Mouse (Mus musculus) heart, embryonic 14.5 days (tissue): ENCODE measurements around the gene Pglyrp1. TPM values are rescaled to one million over a fixed set of nuclear protein-coding genes. Genes with fewer than 3 reads are reported as not detected.
"Not testable (repeated sequence)": the region's sequence is repeated elsewhere in the genome, so short reads cannot be mapped to it uniquely, and the experiment has no call there.

Experiments used
- ATAC-seq: fragments of 200-750 bp; cut with Nextera tagmentation; 2 replicates; pipeline ENCODE4 v1.8.0; 2017; ENCODE audit warnings: low read depth, moderate TSS enrichment; ENCODE audit not compliant: insufficient number of reproducible peaks, insufficient read depth, low FRiP score
- H3K27ac ChIP-seq, 2 experiments: fragments of 200-500 bp in 1 of 2; fragments of 300-500 bp in 1 of 2; sonication (generic) in 1 of 2; replicated peaks in 1 of 2; 2 replicates each; pipeline ENCODE4 v1.5.1; 2012 to 2014; ENCODE audit warnings: low read depth in 2 of 2, low read length in 2 of 2, control low read depth in 1 of 2, mild to moderate bottlenecking in 1 of 2, mixed read lengths in 1 of 2; ENCODE audit not compliant: control insufficient read depth in 1 of 2, insufficient read depth in 1 of 2
- H3K27me3 ChIP-seq: fragments of 300-500 bp; sonication (generic); 2 replicates; pipeline ENCODE4 v1.6.1; 2014; ENCODE audit warnings: mild to moderate bottlenecking, low read length, control low read depth; ENCODE audit not compliant: control insufficient read depth, insufficient read depth
- H3K36me3 ChIP-seq: fragments of 300-500 bp; sonication (generic); 2 replicates; pipeline ENCODE4 v1.6.1; 2014; ENCODE audit warnings: mild to moderate bottlenecking, control low read depth, low read length, mixed read lengths; ENCODE audit not compliant: control insufficient read depth, insufficient read depth
- H3K4me1 ChIP-seq, 2 experiments: fragments of 200-500 bp in 1 of 2; fragments of 300-500 bp in 1 of 2; sonication (generic) in 1 of 2; 2 replicates each; pipeline ENCODE4 v1.6.1; 2012 to 2014; ENCODE audit warnings: low read length in 2 of 2, control low read depth in 1 of 2, mixed read lengths in 1 of 2; ENCODE audit not compliant: control insufficient read depth in 2 of 2, insufficient read depth in 2 of 2
- H3K4me2 ChIP-seq: fragments of 300-500 bp; sonication (generic); 2 replicates; pipeline ENCODE4 v1.6.1; 2014; ENCODE audit warnings: mild to moderate bottlenecking, low read length
- H3K4me3 ChIP-seq, 2 experiments: fragments of 200-500 bp in 1 of 2; fragments of 300-500 bp in 1 of 2; sonication (generic) in 1 of 2; 2 replicates each; pipeline ENCODE4 v1.5.1; 2012 to 2014; ENCODE audit warnings: low read length in 2 of 2, mild to moderate bottlenecking in 2 of 2, control low read depth in 1 of 2, low read depth in 1 of 2, moderate library complexity in 1 of 2; ENCODE audit not compliant: control insufficient read depth in 1 of 2, insufficient read depth in 1 of 2
- H3K9ac ChIP-seq: fragments of 300-500 bp; sonication (generic); 2 replicates; pipeline ENCODE4 v1.6.1; 2014; ENCODE audit warnings: mild to moderate bottlenecking, low read length
- H3K9me3 ChIP-seq: fragments of 300-500 bp; sonication (generic); 2 replicates; pipeline ENCODE4 v1.6.1; 2016; ENCODE audit warnings: low read length, control low read depth; ENCODE audit not compliant: control insufficient read depth
- WGBS: fragments of 180-500 bp; shearing (Covaris S2); extraction: QIAGEN DNeasy Blood & Tissue Kit; methylation state at CpG from one replicate; pipeline ENCODE4 v1.1.7; 2014; 5-methylcytosine and 5-hydroxymethylcytosine counted together
- polyA plus RNA-seq: library from polyadenylated mRNA; unstranded; fragments of >200 nt; fragmentation: Nextera tagmentation; extraction: Ambion mirVana; gene quantifications from 2 replicates; pipeline ENCODE4 v1.2.1, GENCODE M21; 2014

The Pglyrp1 gene
- 0.93 and 1.8 TPM in 2 replicates for polyA plus RNA-seq

DNA sequence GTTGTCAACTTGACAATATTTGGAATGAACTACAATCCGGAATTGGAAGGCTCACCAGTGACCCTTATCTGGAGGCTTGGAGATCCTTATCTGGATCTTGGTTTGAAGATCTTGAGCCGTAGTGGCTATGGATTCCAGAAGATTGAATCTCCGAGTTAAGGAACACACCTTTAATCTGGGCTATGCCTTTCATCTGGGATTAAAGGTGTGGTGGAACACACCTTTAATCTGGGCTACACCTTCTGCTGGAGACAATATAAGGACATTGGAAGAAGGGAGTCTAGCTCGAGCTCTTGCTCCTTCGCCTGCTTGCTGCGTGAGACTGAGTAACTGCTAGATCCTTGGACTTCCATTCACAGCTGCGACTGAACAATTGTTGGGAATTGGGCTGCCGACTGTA, at the start of gene Pglyrp1:
Gene Pglyrp1 (plus strand): TSS at position 301 of the 400 bp plus-strand sequence.
- not testable (repeated sequence) for H3K4me2 ChIP-seq, H3K9ac ChIP-seq, H3K36me3 ChIP-seq, H3K4me1 ChIP-seq, H3K27ac ChIP-seq, ATAC-seq, H3K9me3 ChIP-seq, H3K4me3 ChIP-seq, H3K27me3 ChIP-seq
- no CpG with 5 or more reads among the region's 8 CpGs for WGBS

GRCm38 (mm10) chr7:18821507-18821906, 49.6 kb upstream of the Pglyrp1 start, which contains the start of gene Psg17:
Psg17 (minus strand) TSS chr7:18821607.
- Histone ChIP-seq H3K27me3 (no peaks in the 10 kb centered on the region), H3K27ac (no peak within 1 kb of the TSS), H3K4me3 (no peak within 1 kb of the TSS), H3K36me3 (no peaks in the 10 kb centered on the region), H3K9ac (no peak within 1 kb of the TSS), H3K4me1 (no peaks in the 10 kb centered on the region), H3K9me3 (no peaks in the 10 kb centered on the region), H3K4me2 (no peak within 1 kb of the TSS)
- ATAC-seq = no peak
- 54% methylated on average over 3 of the region's 3 CpGs for WGBS

- Histone ChIP-seq H3K4me2 (no peak overlapping the region), H3K27ac (no peak overlapping the region), H3K27me3 (no peaks in the 10 kb centered on the region; the same call in 1 of the 2 replicates), H3K9me3 (no peaks in the 10 kb centered on the region), H3K4me3 (no peak overlapping the region), H3K9ac (no peak overlapping the region), H3K36me3 (no peaks in the 10 kb centered on the region), H3K4me1 (no peaks in the 10 kb centered on the region)
- 61% methylated on average over 26 of the region's 26 CpGs for WGBS
- no peak for ATAC-seq
Measured at GRCm38 (mm10) chr7:18827792-18828546, 43.2 kb upstream of the Pglyrp1 start.

- no peaks in the 10 kb centered on the region; the same call in 1 of the 2 replicates for H3K27me3 ChIP-seq
- H3K9me3 ChIP-seq = 0 out of 2 replicates have a peak, but pooled peaks cover 3% of the 10 kb centered on the region
- H3K27ac ChIP-seq = no peak overlapping the region
- no peak overlapping the region for H3K9ac ChIP-seq
- H3K36me3 ChIP-seq = no peaks in the 10 kb centered on the region
- H3K4me1 ChIP-seq = no peaks in the 10 kb centered on the region
- no peak overlapping the region for H3K4me3 ChIP-seq
- 53% methylated on average over 9 of the region's 9 CpGs for WGBS
- H3K4me2 ChIP-seq = no peak overlapping the region
- ATAC-seq = no peak
Measured at GRCm38 (mm10) chr7:18828592-18828991, 42.5 kb upstream of the Pglyrp1 start.

DNA sequence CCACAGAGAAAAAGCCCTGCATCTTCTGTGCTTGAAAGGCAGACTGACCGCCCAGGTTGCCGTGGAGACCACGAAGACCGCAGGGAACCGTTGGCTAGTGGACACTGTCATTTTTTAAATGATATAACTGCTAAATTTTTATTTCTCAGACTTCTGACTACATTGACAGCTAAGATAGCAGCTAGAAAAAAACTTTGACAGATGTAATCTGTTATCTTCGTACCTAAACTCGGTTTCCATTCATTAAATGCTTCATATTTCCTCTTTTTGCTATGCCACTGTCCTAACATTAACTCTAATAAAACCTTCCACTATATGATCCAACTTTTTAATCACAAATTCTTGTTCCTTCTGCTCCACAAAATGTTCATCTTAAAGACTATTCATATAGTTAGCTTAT, 41.6 kb upstream of the Pglyrp1 start:
- Histone ChIP-seq H3K9ac (no peak overlapping the region), H3K27me3 (no peaks in the 10 kb centered on the region; the same call in 1 of the 2 replicates), H3K36me3 (no peaks in the 10 kb centered on the region), H3K4me2 (no peak overlapping the region), H3K27ac (no peak overlapping the region), H3K4me1 (no peaks in the 10 kb centered on the region), H3K4me3 (no peak overlapping the region), H3K9me3 (0 out of 2 replicates have a peak, but pooled peaks cover 3% of the 10 kb centered on the region)
- WGBS = 81% methylated on average over 7 of the region's 7 CpGs
- ATAC-seq = no peak

DNA sequence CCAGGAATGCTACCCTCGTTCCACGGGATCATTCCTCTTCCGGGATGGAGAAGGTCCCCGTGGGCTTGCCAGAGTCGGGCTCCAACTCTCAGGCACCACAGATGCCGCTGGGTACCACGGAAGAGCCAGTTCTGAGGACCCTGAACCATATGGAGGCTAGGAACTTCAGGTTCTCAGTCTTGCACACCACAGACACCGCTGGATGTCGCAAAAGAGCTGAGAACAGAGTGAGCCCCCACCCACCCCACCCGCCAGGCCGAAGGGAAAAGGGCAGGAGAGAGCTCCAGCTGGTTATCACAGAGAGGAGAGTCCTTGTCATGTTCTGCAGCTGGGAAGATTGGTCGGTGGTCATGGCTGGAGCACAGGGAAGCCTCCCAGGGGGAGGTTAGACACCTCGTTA, 38.8 kb upstream of the Pglyrp1 start:
- ATAC-seq = no peak
- 0 out of 2 replicates have a peak, but pooled peaks cover 3% of the 10 kb centered on the region for H3K9me3 ChIP-seq
- no peak overlapping the region for H3K9ac ChIP-seq
- 31% methylated on average over 13 of the region's 13 CpGs for WGBS
- H3K36me3 ChIP-seq = no peaks in the 10 kb centered on the region
- H3K27me3 ChIP-seq = no peaks in the 10 kb centered on the region; the same call in 1 of the 2 replicates
- no peaks in the 10 kb centered on the region for H3K4me1 ChIP-seq
- H3K4me2 ChIP-seq = no peak overlapping the region
- H3K4me3 ChIP-seq = no peak overlapping the region
- H3K27ac ChIP-seq = no peak overlapping the region

GRCm38 (mm10) chr7:18839865-18840264, 31.3 kb upstream of the Pglyrp1 start, which contains the start of gene Mill2:
Mill2 (plus strand) TSS chr7:18839966.
- H3K27ac ChIP-seq = peak within 1 kb of the TSS; percentile 43 to 55; a peak in 3 of 4 replicates
- H3K9ac ChIP-seq = peak within 1 kb of the TSS; percentile 61
- H3K4me2 ChIP-seq = peak within 1 kb of the TSS; percentile 55
- no peaks in the 10 kb centered on the region for H3K36me3 ChIP-seq
- H3K4me3 ChIP-seq = peak within 1 kb of the TSS; percentile 32 to 43
- H3K27me3 ChIP-seq = no peaks in the 10 kb centered on the region
- H3K4me1 ChIP-seq = peaks cover 2 to 3% of the 10 kb centered on the region in 2 experiments; a peak in 1 of 4 replicates
- H3K9me3 ChIP-seq = no peaks in the 10 kb centered on the region
- ATAC-seq = no peak
- WGBS = 13% methylated on average over 3 of the region's 3 CpGs
